9 mouse cellular contexts compared by ENCODE assay signal in the genomic region with DNA sequence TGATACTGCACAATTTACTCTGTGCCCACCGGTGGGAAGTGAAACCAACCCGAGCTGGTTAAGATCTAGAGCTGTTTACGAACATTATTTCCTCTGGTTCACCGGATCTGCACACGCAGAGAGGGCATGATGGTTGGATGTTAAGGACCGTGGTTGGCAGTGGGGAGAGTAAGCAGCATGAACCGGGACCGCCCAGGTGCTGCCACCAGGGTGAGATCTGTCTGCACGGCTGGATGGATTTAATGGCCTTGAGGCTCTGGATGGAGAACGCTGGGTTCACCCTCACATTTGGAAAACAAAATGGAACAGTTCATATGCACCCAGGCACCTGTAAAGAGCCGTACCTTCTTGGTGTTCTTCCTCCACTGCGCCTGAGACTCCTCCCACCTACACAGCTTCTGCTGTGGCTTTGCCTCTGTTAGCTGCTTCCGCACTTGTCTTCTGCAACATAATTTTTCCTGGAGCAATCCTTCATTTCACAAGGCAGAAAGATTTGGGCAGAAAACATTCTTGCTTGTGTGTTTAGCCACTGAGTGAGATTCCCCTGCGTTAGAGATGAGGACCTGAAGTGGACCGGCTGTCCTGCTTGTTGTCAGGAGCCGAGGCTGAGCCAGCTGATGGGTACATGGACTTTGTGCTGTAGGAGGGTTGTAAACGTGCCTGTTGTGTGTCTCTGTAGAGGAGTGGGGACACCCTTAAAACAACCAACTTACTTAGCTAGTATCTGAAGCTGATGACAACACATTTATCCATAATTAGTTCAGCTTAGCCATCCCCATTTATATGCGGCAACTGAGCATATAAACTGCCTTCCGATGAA. TPM values are rescaled to one million over a fixed set of nuclear protein-coding genes. Genes with fewer than 3 reads are reported as not detected.
DNase-seq lines count a peak whose midpoint lies in the region; ATAC-seq and TF ChIP-seq lines count a peak whose summit lies in the region.
"Had no signal": no experiment of that assay in that cellular context is flagged by ENCODE, and none has a peak within 500 bp of the region (broad histone marks: within the 10 kb centered on the region; RNA-seq: fewer than 3 reads in every experiment).

No protein-coding gene starts in this region.

- 0 out of 2 replicates have a peak, but pooled peaks cover 2% of the 10 kb centered on the region for H3K4me1 ChIP-seq in midbrain, embryonic 14.5 days (ENCODE audit: control insufficient read depth, insufficient read depth, low read length)
- peaks cover 28% of the 10 kb centered on the region for H3K4me1 ChIP-seq in cerebellum, adult 2 months (ENCODE audit: control insufficient read depth, insufficient read depth, low read length)

- peak; percentile 52; the same call in 1 of the 2 replicates for ATAC-seq in monocyte, adult 5-6 weeks (replicated peaks; ENCODE audit: insufficient number of reproducible peaks, low FRiP score, low TSS enrichment, poor library complexity, severe bottlenecking)
- no peak for ATAC-seq in midbrain, embryonic 14.5 days (ENCODE audit: low FRiP score, low TSS enrichment)

- H3K4me3 ChIP-seq in midbrain, embryonic 14.5 days (replicated peaks; ENCODE audit: low read depth, low read length) = no peak overlapping the region
- H3K4me3 ChIP-seq in cerebellum, adult 2 months (replicated peaks; ENCODE audit: insufficient read depth, low read depth, low read length) = no peak overlapping the region
- H3K4me3 ChIP-seq: hindbrain, embryonic 15.5 days had no signal

- H3K27me3 ChIP-seq in midbrain, embryonic 14.5 days (ENCODE audit: control insufficient read depth, insufficient read depth, low read length) = no peaks in the 10 kb centered on the region
- no peaks in the 10 kb centered on the region for H3K27me3 ChIP-seq in cerebellum, adult 2 months (ENCODE audit: control insufficient read depth, insufficient read depth, low read length)
- H3K27me3 ChIP-seq: hindbrain, embryonic 15.5 days had no signal

- 85% methylated on average over 19 of the region's 19 CpGs for WGBS in midbrain, embryonic 14.5 days
- WGBS in cerebellum, adult 2 months = 57% methylated on average over 19 of the region's 19 CpGs

- intact Hi-C loops in heart, postnatal 25 days (cut with DNase I) = loop anchor here (5.0 kb wide), 1 partner anchor 82 kb away; no protein-coding TSS in a partner anchor

- H3K36me3 ChIP-seq in midbrain, embryonic 14.5 days (ENCODE audit: control insufficient read depth, insufficient read depth, low read length) = peaks cover 17% of the 10 kb centered on the region
- H3K36me3 ChIP-seq: hindbrain, embryonic 15.5 days had no signal

- H3K27ac ChIP-seq in midbrain, embryonic 14.5 days (replicated peaks; ENCODE audit: low read depth, low read length) = no peak overlapping the region
- H3K27ac ChIP-seq in cerebellum, adult 2 months (ENCODE audit: insufficient read depth, low read length) = no peak overlapping the region
- H3K27ac ChIP-seq: hindbrain, embryonic 15.5 days; macrophage had no signal

- H3K4me2 ChIP-seq in midbrain, embryonic 14.5 days (ENCODE audit: low read length) = no peak overlapping the region
- H3K4me2 ChIP-seq: hindbrain, embryonic 15.5 days had no signal

- no peak overlapping the region for H3K9ac ChIP-seq in midbrain, embryonic 14.5 days (replicated peaks; ENCODE audit: low read length)
- H3K9ac ChIP-seq: hindbrain, embryonic 15.5 days had no signal

- H3K9me3 ChIP-seq in midbrain, embryonic 14.5 days (ENCODE audit: control insufficient read depth, low read length) = no peaks in the 10 kb centered on the region
- H3K9me3 ChIP-seq: hindbrain, embryonic 15.5 days had no signal

- peak; percentile 70 to 74 for DNase-seq in B cell, adult 2 months
- DNase-seq in CD4-positive, CD25-positive, alpha-beta regulatory T cell, adult 2 months (ENCODE audit: low read depth, low spot score) = peak; percentile 74
- DNase-seq in kidney, adult 11 months = peak; percentile 34
- no peak for DNase-seq in midbrain, embryonic 14.5 days
- DNase-seq in heart, postnatal 25 days (ENCODE audit: low spot score) = no peak
- DNase-seq in cerebellum, adult 2 months = no peak

- no peak for TF ChIP-seq POLR2A in cerebellum, adult 2 months (IDR thresholded peaks at IDR 0.05; ENCODE audit: borderline replicate concordance, insufficient read depth, low read length)

- no peak for TF ChIP-seq CTCF in cerebellum, adult 2 months (IDR thresholded peaks at IDR 0.05; ENCODE audit: borderline replicate concordance, insufficient read depth, low read depth, low read length)

RNA-seq across cellular contexts. Expression of a gene that starts 8.5 kb away (rescaled TPM):
- total RNA-seq in monocyte, adult 5-6 weeks (2017) = 2.1 to 6.9 TPM (median 3.6 TPM) in 3 replicates
- polyA plus RNA-seq in midbrain, embryonic 14.5 days (2014; fragmentation: Nextera tagmentation; extraction: Ambion mirVana) = 7.3 and 8.9 TPM in 2 replicates
- 1 to 10 TPM; 5.4 to 6.7 TPM for total RNA-seq in heart, postnatal 25 days (2021)
- 16.5 and 17.2 TPM in 2 replicates for polyA plus RNA-seq in cerebellum, adult 2 months (2012; rRNA removed)

RNA-seq across cellular contexts. Expression of a gene that starts 12.8 kb away (rescaled TPM):
- total RNA-seq in monocyte, adult 5-6 weeks (2017) = not detected in 3 replicates
- 0.19 and 0.66 TPM in 2 replicates for polyA plus RNA-seq in midbrain, embryonic 14.5 days (2014; fragmentation: Nextera tagmentation; extraction: Ambion mirVana)
- total RNA-seq in heart, postnatal 25 days (2021) = not detected
- polyA plus RNA-seq in cerebellum, adult 2 months (2012; rRNA removed) = 0.19 and 0.21 TPM in 2 replicates
- polyA plus RNA-seq: macrophage had no signal

RNA-seq across cellular contexts. Expression of a gene that starts 57.1 kb away (rescaled TPM):
- 52.8 to 89.4 TPM (median 63.5 TPM) in 3 replicates for total RNA-seq in monocyte, adult 5-6 weeks (2017)
- 72.1 and 83.0 TPM in 2 replicates for polyA plus RNA-seq in midbrain, embryonic 14.5 days (2014; fragmentation: Nextera tagmentation; extraction: Ambion mirVana)
- 100 to 1,000 TPM; 182 to 211 TPM for total RNA-seq in heart, postnatal 25 days (2021)
- 41.7 and 41.9 TPM in 2 replicates for polyA plus RNA-seq in cerebellum, adult 2 months (2012; rRNA removed)

Comparison
In these comparisons a context has a peak if more than half of its experiments do, and no peak if none do; other contexts are left out.
1. DNase-seq: peak in B cell, adult 2 months (2 of 2), CD4-positive, CD25-positive, alpha-beta regulatory T cell, adult 2 months (single experiment) and kidney, adult 11 months (single experiment); none in midbrain, embryonic 14.5 days (single experiment), heart, postnatal 25 days (single experiment) and cerebellum, adult 2 months (0 of 2).